Mouse (Mus musculus): Measurements from ENCODE around the gene Tcf7. TPM values are rescaled to one million over a fixed set of nuclear protein-coding genes. Genes with fewer than 3 reads are reported as not detected.
"Not testable (repeated sequence)": the region's sequence is repeated elsewhere in the genome, so short reads cannot be mapped to it uniquely, and the experiment has no call there.

Gene Tcf7
- total RNA-seq, 4 experiments from 2014 or later = 36.9 to 81.7 (median 55.2) TPM

- DNase-seq = no peak
Observed at GRCm38 (mm10) chr11:52227053-52227452, 55.8 kb downstream of the Tcf7 start.

GRCm38 (mm10) chr11:52225986-52226599 is 56.7 kb downstream of the Tcf7 start:
- no peak for DNase-seq

- DNase-seq = no peak
Observed at GRCm38 (mm10) chr11:52223968-52224682, 58.7 kb downstream of the Tcf7 start.

- DNase-seq = no peak
Observed at GRCm38 (mm10) chr11:52222891-52223290, 59.9 kb downstream of the Tcf7 start.

GRCm38 (mm10) chr11:52221921-52222320 is 60.9 kb downstream of the Tcf7 start:
- DNase-seq = not testable (repeated sequence)

- DNase-seq = no peak
Observed at GRCm38 (mm10) chr11:52220282-52220681, 62.5 kb downstream of the Tcf7 start.

- no peak for DNase-seq
Observed at GRCm38 (mm10) chr11:52213887-52214286, 68.9 kb downstream of the Tcf7 start, which contains the start of gene Olfr1371. Gene Olfr1371 (minus strand): TSS chr11:52213987.

Other genes starting within 250 kb of the Tcf7 start
- gene Ppp2ca, start 184.3 kb downstream of the Tcf7 start, total RNA-seq (2022) = 10 to 100 TPM; 67.9 to 74.5 (median 69.6) TPM
- not detected for gene Olfr1373, start 137.5 kb downstream of the Tcf7 start, total RNA-seq (2022)
- gene Olfr1371, start 69.0 kb downstream of the Tcf7 start, total RNA-seq (2022) = not detected
- 100 to 1,000 TPM; 463 to 561 (median 519) TPM for gene Skp1a, start 51.0 kb downstream of the Tcf7 start, total RNA-seq (2022)
- gene Vdac1, start 77.8 kb upstream of the Tcf7 start, total RNA-seq (2022) = 100 to 1,000 TPM; 419 to 502 (median 469) TPM
- gene 9530068E07Rik, start 113.4 kb upstream of the Tcf7 start, total RNA-seq (2022) = 100 to 1,000 TPM; 147 to 165 (median 157) TPM